Comparison of ENCODE assay signal across 8 mouse cellular contexts in genomic region chr13:23396913-23397312, GRCm38 (mm10). TPM values are rescaled to one million over a fixed set of nuclear protein-coding genes. Genes with fewer than 3 reads are reported as not detected.
A peak's percentile ranks its signal among the peaks of the same experiment; 100 is the strongest.
DNase-seq lines count a peak whose midpoint lies in the region; ATAC-seq lines count a peak whose summit lies in the region.
"Not testable (repeated sequence)": the region's sequence is repeated elsewhere in the genome, so short reads cannot be mapped to it uniquely, and the experiment has no call there.

No protein-coding gene starts in this region.

- H3K4me1 ChIP-seq in embryonic facial prominence, embryonic 13.5 days: peaks cover 13% of the 10 kb centered on the region; the same call in 1 of the 2 replicates
- not testable (repeated sequence) for H3K4me1 ChIP-seq in heart, embryonic 10.5 days; intestine, embryonic 14.5 days (replicated peaks; ENCODE audit: control insufficient read depth, insufficient read depth, low read length); limb, embryonic 13.5 days

- H3K27me3 ChIP-seq in embryonic facial prominence, embryonic 13.5 days: peaks cover 69% of the 10 kb centered on the region
- peaks cover 17% of the 10 kb centered on the region for H3K27me3 ChIP-seq in heart, embryonic 10.5 days (ENCODE audit: insufficient read depth, poor library complexity, severe bottlenecking)
- H3K27me3 ChIP-seq in intestine, embryonic 14.5 days (replicated peaks; ENCODE audit: control insufficient read depth, insufficient read depth, low read length): peaks cover 49% of the 10 kb centered on the region
- H3K27me3 ChIP-seq in limb, embryonic 13.5 days: peaks cover 66% of the 10 kb centered on the region
- not testable (repeated sequence) for H3K27me3 ChIP-seq in splenic B cell, adult 2 months (ENCODE audit: control insufficient read depth, insufficient read depth, low read length, poor library complexity, severe bottlenecking)

- peak overlapping the region; percentile 76; the same call in 1 of the 2 replicates for H3K4me2 ChIP-seq in embryonic facial prominence, embryonic 13.5 days
- H3K4me2 ChIP-seq in intestine, embryonic 14.5 days (ENCODE audit: low read length): peak overlapping the region; percentile 92; the same call in 1 of the 2 replicates
- peak overlapping the region; percentile 77 for H3K4me2 ChIP-seq in limb, embryonic 13.5 days (replicated peaks)

- H3K27ac ChIP-seq in embryonic facial prominence, embryonic 13.5 days; heart, embryonic 10.5 days; intestine, embryonic 14.5 days (ENCODE audit: low read depth); limb, embryonic 13.5 days: not testable (repeated sequence)

- DNase-seq in B cell, adult 2 months: peak; percentile 38 to 48
- DNase-seq in ZHBTc4 (ENCODE audit: low read depth, low spot score): peak; percentile 49
- DNase-seq in heart, embryonic 10.5 days (ENCODE audit: low spot score): not testable (repeated sequence)
- peak; percentile 68 for DNase-seq in intestine, embryonic 14.5 days (ENCODE audit: low spot score)
- peak; percentile 33 for DNase-seq in splenic B cell, adult 2 months (ENCODE audit: low read depth, low spot score)

- H3K36me3 ChIP-seq in embryonic facial prominence, embryonic 13.5 days; heart, embryonic 10.5 days; intestine, embryonic 14.5 days (ENCODE audit: control insufficient read depth, insufficient read depth, low read length); limb, embryonic 13.5 days; splenic B cell, adult 2 months (ENCODE audit: control insufficient read depth, insufficient read depth, low read length, poor library complexity, severe bottlenecking): not testable (repeated sequence)

- peak overlapping the region; percentile 48 for H3K4me3 ChIP-seq in embryonic facial prominence, embryonic 13.5 days
- peak overlapping the region; percentile 63; the same call in 1 of the 2 replicates for H3K4me3 ChIP-seq in heart, embryonic 10.5 days
- H3K4me3 ChIP-seq in intestine, embryonic 14.5 days (ENCODE audit: low read depth, low read length): peak overlapping the region; percentile 48; the same call in 1 of the 2 replicates
- H3K4me3 ChIP-seq in limb, embryonic 13.5 days: peak overlapping the region; percentile 49; the same call in 1 of the 2 replicates

- 6% methylated on average over 14 of the region's 14 CpGs for WGBS in embryonic facial prominence, embryonic 13.5 days
- 7% methylated on average over 14 of the region's 14 CpGs for WGBS in heart, embryonic 10.5 days
- WGBS in intestine, embryonic 14.5 days: 13% methylated on average over 14 of the region's 14 CpGs
- 10% methylated on average over 14 of the region's 14 CpGs for WGBS in limb, embryonic 13.5 days

- not testable (repeated sequence) for H3K9ac ChIP-seq in embryonic facial prominence, embryonic 13.5 days; intestine, embryonic 14.5 days (ENCODE audit: low read length); limb, embryonic 13.5 days

- not testable (repeated sequence) for ATAC-seq in embryonic facial prominence, embryonic 13.5 days (ENCODE audit: insufficient number of reproducible peaks, insufficient read depth, low FRiP score, low TSS enrichment, low read depth); intestine, embryonic 14.5 days (replicated peaks; ENCODE audit: low FRiP score, low TSS enrichment, low read depth); limb, embryonic 13.5 days (ENCODE audit: low FRiP score, low read depth)
- peak; percentile 16 for ATAC-seq in megakaryocyte progenitor cell, adult 5-6 weeks (replicated peaks; ENCODE audit: poor library complexity)

- H3K9me3 ChIP-seq in embryonic facial prominence, embryonic 13.5 days; heart, embryonic 10.5 days; intestine, embryonic 14.5 days (ENCODE audit: control insufficient read depth, low read length); limb, embryonic 13.5 days: not testable (repeated sequence)

RNA-seq across cellular contexts. Expression of gene Abt1, which starts 26.8 kb away (rescaled TPM):
- 13.1 and 14.6 TPM in 2 replicates for polyA plus RNA-seq in embryonic facial prominence, embryonic 13.5 days (2015; fragmentation: Nextera tagmentation; extraction: Ambion mirVana)
- polyA plus RNA-seq in heart, embryonic 10.5 days (2016; fragmentation: Nextera tagmentation; extraction: Ambion mirVana): 10.1 and 13.0 TPM in 2 replicates
- polyA plus RNA-seq in intestine, embryonic 14.5 days (2014; fragmentation: Nextera tagmentation; extraction: Ambion mirVana): 11.9 and 13.8 TPM in 2 replicates
- polyA plus RNA-seq in limb, embryonic 13.5 days (2015; fragmentation: Nextera tagmentation; extraction: Ambion mirVana): 13.4 and 14.8 TPM in 2 replicates
- 7.1 and 7.4 TPM in 2 replicates for total RNA-seq in megakaryocyte progenitor cell, adult 5-6 weeks (2015)
- total RNA-seq in megakaryocyte progenitor cell, adult 5-6 weeks (2017): 9.5 and 11.0 TPM in 2 replicates

RNA-seq across cellular contexts. Expression of gene Zfp322a, which starts 27.9 kb away (rescaled TPM):
- polyA plus RNA-seq in embryonic facial prominence, embryonic 13.5 days (2015; fragmentation: Nextera tagmentation; extraction: Ambion mirVana): 60.5 and 63.8 TPM in 2 replicates
- polyA plus RNA-seq in heart, embryonic 10.5 days (2016; fragmentation: Nextera tagmentation; extraction: Ambion mirVana): 39.0 and 42.2 TPM in 2 replicates
- polyA plus RNA-seq in intestine, embryonic 14.5 days (2014; fragmentation: Nextera tagmentation; extraction: Ambion mirVana): 39.5 and 49.8 TPM in 2 replicates
- polyA plus RNA-seq in limb, embryonic 13.5 days (2015; fragmentation: Nextera tagmentation; extraction: Ambion mirVana): 65.0 and 70.3 TPM in 2 replicates
- total RNA-seq in megakaryocyte progenitor cell, adult 5-6 weeks (2015): 21.9 and 24.3 TPM in 2 replicates
- total RNA-seq in megakaryocyte progenitor cell, adult 5-6 weeks (2017): 39.4 and 75.5 TPM in 2 replicates
